Mouse (Mus musculus): ENCODE data around the gene Tmed10. TPM values are rescaled to one million over a fixed set of nuclear protein-coding genes. Genes with fewer than 3 reads are reported as not detected.

Tmed10 gene
- 328 TPM in 2 replicates for polyA plus RNA-seq (2015; fragmentation: Nextera tagmentation; extraction: Ambion mirVana)

DNA sequence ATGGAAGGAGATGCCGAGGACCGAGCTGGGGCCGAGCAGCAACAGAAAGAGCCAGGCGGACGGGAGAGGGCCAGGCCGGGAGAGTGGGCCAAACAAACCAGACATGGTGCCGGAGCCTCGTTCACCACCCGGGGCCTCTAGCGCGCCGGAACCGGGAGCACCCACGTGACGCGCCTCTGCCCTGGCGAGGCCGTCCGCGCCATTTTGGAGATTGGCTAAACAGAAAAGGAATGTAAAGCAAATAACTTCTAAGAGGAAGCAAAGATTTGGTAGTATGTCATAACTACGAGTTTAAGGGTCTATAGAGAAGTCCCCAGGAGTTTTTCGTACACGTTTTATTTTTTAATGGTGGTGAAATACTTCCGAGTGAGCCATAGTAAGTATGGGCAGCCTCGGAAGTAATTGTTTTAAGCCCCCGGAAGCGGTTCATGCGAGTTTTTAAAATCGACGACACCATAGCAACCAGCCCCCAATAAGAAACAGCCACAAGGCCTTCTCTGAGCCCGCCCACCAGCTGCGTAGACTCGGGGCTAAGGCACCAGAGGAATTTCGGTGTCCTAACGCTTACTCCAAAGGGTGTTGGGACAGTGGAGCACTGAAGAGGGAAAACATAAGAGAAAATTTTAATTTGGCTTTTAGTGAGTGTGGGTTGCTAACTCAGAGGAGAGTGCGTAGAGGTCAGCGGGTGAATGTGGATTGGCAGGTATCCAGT, at the start of gene Tmed10:
Gene Tmed10, minus strand, starts transcription at position 287 of the 712 bp plus-strand sequence.
- Histone ChIP-seq H3K36me3 (ENCODE audit: control insufficient read depth, insufficient read depth) (no peaks in the 10 kb centered on the region), H3K4me1 (replicated peaks; ENCODE audit: control insufficient read depth, insufficient read depth, low read length) (peaks cover 9% of the 10 kb centered on the region; the same call in 1 of the 2 replicates), H3K4me2 (replicated peaks; ENCODE audit: low read depth) (peak within 1 kb of the TSS; percentile 69), H3K27me3 (replicated peaks; ENCODE audit: control insufficient read depth, insufficient read depth, low read length) (no peaks in the 10 kb centered on the region), H3K9ac (ENCODE audit: low read depth, low read length) (peak within 1 kb of the TSS; percentile 86), H3K9me3 (ENCODE audit: control insufficient read depth) (no peaks in the 10 kb centered on the region), H3K4me3 (ENCODE audit: low read depth, low read length) (peak within 1 kb of the TSS; percentile 73), H3K27ac (ENCODE audit: low read depth, low read length) (peak within 1 kb of the TSS; percentile 96)
- peak; percentile 93 for ATAC-seq
- WGBS = under 1% methylated on average over 37 of the region's 37 CpGs
- TF ChIP-seq CTCF (IDR thresholded peaks at IDR 0.05; ENCODE audit: low read depth) = peak; percentile 31

DNA sequence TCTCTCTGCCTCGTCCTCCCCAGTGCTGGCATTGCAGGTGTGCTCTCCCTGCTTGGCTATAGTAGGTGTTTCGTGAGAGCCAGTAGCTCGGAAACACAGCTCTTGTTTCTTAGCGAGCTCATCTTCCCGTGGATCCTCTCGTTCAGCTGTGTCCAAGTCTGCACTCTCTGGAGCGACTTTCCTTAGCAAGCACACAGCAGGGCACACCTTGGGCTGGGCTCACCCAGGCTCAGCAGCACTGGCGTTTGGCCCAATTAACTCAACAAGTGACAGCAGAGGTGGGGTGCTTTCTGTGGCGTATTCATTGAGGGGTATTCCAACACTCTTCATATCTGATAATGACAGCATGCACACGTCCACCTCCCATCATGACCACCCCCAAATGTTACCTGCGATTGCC, 48.6 kb upstream of the Tmed10 start:
- no peak for TF ChIP-seq CTCF (IDR thresholded peaks at IDR 0.05; ENCODE audit: low read depth)
- Histone ChIP-seq H3K4me1 (replicated peaks; ENCODE audit: control insufficient read depth, insufficient read depth, low read length) (peaks cover 6% of the 10 kb centered on the region; the same call in 1 of the 2 replicates), H3K4me2 (replicated peaks; ENCODE audit: low read depth) (no peak overlapping the region), H3K9ac (ENCODE audit: low read depth, low read length) (no peak overlapping the region), H3K9me3 (ENCODE audit: control insufficient read depth) (no peaks in the 10 kb centered on the region), H3K4me3 (ENCODE audit: low read depth, low read length) (no peak overlapping the region), H3K27me3 (replicated peaks; ENCODE audit: control insufficient read depth, insufficient read depth, low read length) (no peaks in the 10 kb centered on the region), H3K36me3 (ENCODE audit: control insufficient read depth, insufficient read depth) (no peaks in the 10 kb centered on the region), H3K27ac (ENCODE audit: low read depth, low read length) (no peak overlapping the region)
- 81% methylated on average over 11 of the region's 11 CpGs for WGBS
- ATAC-seq = no peak

DNA sequence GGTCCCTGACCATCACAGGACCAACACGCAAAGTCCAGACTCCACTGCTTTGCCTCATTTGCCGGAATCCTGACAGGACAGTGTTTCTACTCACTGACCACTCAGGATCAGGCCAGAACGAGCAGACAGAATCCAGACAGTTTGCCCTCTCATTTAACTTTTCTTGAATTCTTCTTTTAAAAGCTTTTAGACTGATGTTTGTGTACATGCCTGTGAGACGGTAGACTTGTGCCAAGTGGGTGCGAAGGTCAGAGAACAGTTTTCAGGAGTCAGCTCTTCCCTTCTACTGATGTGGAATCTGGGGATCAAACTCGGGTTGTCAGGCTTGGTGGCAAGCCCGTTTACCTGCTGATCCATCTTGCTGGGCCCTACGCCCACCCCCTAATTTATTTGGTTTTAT, 47.9 kb upstream of the Tmed10 start:
- H3K4me2 ChIP-seq (replicated peaks; ENCODE audit: low read depth) = no peak overlapping the region
- H3K4me1 ChIP-seq (replicated peaks; ENCODE audit: control insufficient read depth, insufficient read depth, low read length) = peaks cover under 1% of the 10 kb centered on the region; the same call in 1 of the 2 replicates
- H3K9ac ChIP-seq (ENCODE audit: low read depth, low read length) = no peak overlapping the region
- no peaks in the 10 kb centered on the region for H3K36me3 ChIP-seq (ENCODE audit: control insufficient read depth, insufficient read depth)
- no peak for TF ChIP-seq CTCF (IDR thresholded peaks at IDR 0.05; ENCODE audit: low read depth)
- no peaks in the 10 kb centered on the region for H3K9me3 ChIP-seq (ENCODE audit: control insufficient read depth)
- H3K4me3 ChIP-seq (ENCODE audit: low read depth, low read length) = no peak overlapping the region
- no peak for ATAC-seq
- WGBS = 58% methylated on average over 8 of the region's 8 CpGs
- H3K27me3 ChIP-seq (replicated peaks; ENCODE audit: control insufficient read depth, insufficient read depth, low read length) = no peaks in the 10 kb centered on the region
- H3K27ac ChIP-seq (ENCODE audit: low read depth, low read length) = no peak overlapping the region

GRCm38 (mm10) chr12:85420945-85421344, 46.3 kb upstream of the Tmed10 start:
- H3K4me3 ChIP-seq (ENCODE audit: low read depth, low read length) = no peak overlapping the region

GRCm38 (mm10) chr12:85417845-85418244, 43.2 kb upstream of the Tmed10 start:
- Histone ChIP-seq H3K9ac (ENCODE audit: low read depth, low read length) (no peak overlapping the region), H3K27me3 (replicated peaks; ENCODE audit: control insufficient read depth, insufficient read depth, low read length) (no peaks in the 10 kb centered on the region), H3K4me1 (replicated peaks; ENCODE audit: control insufficient read depth, insufficient read depth, low read length) (no peaks in the 10 kb centered on the region), H3K9me3 (ENCODE audit: control insufficient read depth) (no peaks in the 10 kb centered on the region), H3K4me3 (ENCODE audit: low read depth, low read length) (no peak overlapping the region), H3K36me3 (ENCODE audit: control insufficient read depth, insufficient read depth) (no peaks in the 10 kb centered on the region), H3K27ac (ENCODE audit: low read depth, low read length) (no peak overlapping the region), H3K4me2 (replicated peaks; ENCODE audit: low read depth) (no peak overlapping the region)
- 79% methylated on average over 9 of the region's 9 CpGs for WGBS
- TF ChIP-seq CTCF (IDR thresholded peaks at IDR 0.05; ENCODE audit: low read depth) = no peak
- no peak for ATAC-seq

More at GRCm38 (mm10) chr12:85420945-85421344, 46.3 kb upstream of the Tmed10 start:
- Histone ChIP-seq H3K27me3 (replicated peaks; ENCODE audit: control insufficient read depth, insufficient read depth, low read length) (no peaks in the 10 kb centered on the region), H3K9me3 (ENCODE audit: control insufficient read depth) (no peaks in the 10 kb centered on the region), H3K9ac (ENCODE audit: low read depth, low read length) (no peak overlapping the region), H3K36me3 (ENCODE audit: control insufficient read depth, insufficient read depth) (no peaks in the 10 kb centered on the region), H3K4me2 (replicated peaks; ENCODE audit: low read depth) (no peak overlapping the region), H3K27ac (ENCODE audit: low read depth, low read length) (no peak overlapping the region), H3K4me1 (replicated peaks; ENCODE audit: control insufficient read depth, insufficient read depth, low read length) (no peaks in the 10 kb centered on the region)
- WGBS = 68% methylated on average over 9 of the region's 9 CpGs
- no peak for TF ChIP-seq CTCF (IDR thresholded peaks at IDR 0.05; ENCODE audit: low read depth)
- no peak for ATAC-seq

DNA sequence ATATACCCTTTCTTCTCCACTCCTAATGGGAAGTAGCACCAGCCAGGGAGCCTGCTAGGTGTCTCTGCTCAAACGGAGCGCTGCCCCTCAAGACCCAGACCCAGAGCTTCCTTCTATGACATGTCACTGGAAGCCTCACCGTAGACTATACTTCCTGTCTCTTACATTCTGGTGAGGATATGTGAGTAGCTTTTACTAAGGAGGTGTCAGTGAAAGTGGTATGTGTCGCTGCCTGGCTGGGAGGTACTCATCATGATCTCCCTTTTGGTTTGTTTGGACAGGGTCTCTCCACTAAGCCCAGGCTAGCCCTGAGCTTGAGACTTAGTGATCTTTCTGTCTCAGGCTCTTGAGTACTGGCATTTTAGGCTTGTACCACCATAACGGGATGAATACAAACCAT, 41.7 kb upstream of the Tmed10 start:
- 79% methylated on average over 5 of the region's 5 CpGs for WGBS
- Histone ChIP-seq H3K36me3 (ENCODE audit: control insufficient read depth, insufficient read depth) (no peaks in the 10 kb centered on the region), H3K27me3 (replicated peaks; ENCODE audit: control insufficient read depth, insufficient read depth, low read length) (no peaks in the 10 kb centered on the region), H3K4me2 (replicated peaks; ENCODE audit: low read depth) (no peak overlapping the region), H3K4me1 (replicated peaks; ENCODE audit: control insufficient read depth, insufficient read depth, low read length) (no peaks in the 10 kb centered on the region), H3K9ac (ENCODE audit: low read depth, low read length) (no peak overlapping the region), H3K4me3 (ENCODE audit: low read depth, low read length) (no peak overlapping the region), H3K9me3 (ENCODE audit: control insufficient read depth) (no peaks in the 10 kb centered on the region), H3K27ac (ENCODE audit: low read depth, low read length) (no peak overlapping the region)
- no peak for TF ChIP-seq CTCF (IDR thresholded peaks at IDR 0.05; ENCODE audit: low read depth)
- no peak for ATAC-seq

All from intestine, postnatal 0 days (tissue).